Mouse (Mus musculus): ENCODE results near the gene Tecrl.

The Tecrl gene

GRCm38 (mm10) chr5:83354846-83355561 lies at the start of gene Tecrl:
TSS of gene Tecrl (minus strand) at chr5:83355195.
- DNase-seq (ENCODE audit: low spot score in 2 of 2): no peak

DNA sequence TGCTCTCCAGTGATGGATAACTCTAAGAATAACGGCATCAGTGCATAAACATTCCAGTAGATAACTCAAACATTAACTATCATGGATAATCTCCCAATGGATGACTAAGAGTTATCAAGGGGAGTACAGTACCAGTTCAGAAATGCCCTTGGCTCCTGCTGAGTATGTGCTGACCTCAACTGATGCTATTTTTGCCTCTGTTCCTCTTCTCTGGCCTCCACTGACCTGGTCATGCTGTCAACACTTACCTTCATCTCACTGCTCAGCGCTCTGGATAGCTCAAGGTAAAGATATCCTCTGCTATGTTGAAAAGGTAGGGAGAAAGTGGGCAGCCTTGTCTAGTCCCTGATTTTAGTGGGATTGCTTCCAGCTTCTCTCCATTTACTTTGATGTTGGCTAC lies 30.0 kb upstream of the Tecrl start:
- DNase-seq (ENCODE audit: low spot score in 2 of 2): no peak

DNA sequence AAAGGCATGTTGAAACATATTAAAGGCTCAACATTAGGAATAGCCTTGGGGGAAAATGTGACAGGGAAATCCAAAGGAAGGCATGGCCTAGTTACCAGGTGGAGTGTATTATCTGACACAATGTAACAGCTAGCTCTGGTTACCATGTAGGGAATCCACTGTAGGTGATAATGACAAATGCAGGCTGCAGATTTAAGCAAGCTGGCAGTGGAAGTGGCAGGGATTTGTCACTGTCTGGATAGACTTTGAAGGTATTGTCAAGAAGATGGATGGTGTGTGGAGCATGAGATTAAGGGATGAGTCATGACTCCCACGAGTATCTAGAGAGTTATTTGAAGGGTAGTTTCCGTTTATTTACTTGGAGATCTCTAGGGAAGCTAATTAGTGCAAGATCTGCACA lies 3.4 kb downstream of the Tecrl start:
- no peak for DNase-seq (ENCODE audit: low spot score in 2 of 2)

DNA sequence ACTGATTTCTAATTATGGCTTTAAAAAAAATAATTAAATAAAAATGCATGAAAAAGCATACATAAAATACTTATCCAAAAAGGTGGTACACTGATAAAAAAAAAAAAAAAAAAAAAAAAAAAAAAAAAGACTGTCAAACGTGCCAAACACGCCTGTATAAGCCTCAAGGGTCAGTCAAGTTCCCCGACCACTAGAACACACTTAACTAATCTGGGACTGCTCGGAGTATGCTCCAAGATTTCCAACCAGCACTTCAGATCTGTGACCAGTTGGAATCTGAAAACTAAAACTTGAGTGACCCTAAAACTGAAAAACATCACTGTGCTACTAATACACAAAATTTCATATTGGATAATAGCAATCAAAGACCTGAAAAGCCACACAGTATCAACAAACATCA lies 15.9 kb downstream of the Tecrl start:
- no peak for DNase-seq (ENCODE audit: low spot score in 2 of 2)

DNA sequence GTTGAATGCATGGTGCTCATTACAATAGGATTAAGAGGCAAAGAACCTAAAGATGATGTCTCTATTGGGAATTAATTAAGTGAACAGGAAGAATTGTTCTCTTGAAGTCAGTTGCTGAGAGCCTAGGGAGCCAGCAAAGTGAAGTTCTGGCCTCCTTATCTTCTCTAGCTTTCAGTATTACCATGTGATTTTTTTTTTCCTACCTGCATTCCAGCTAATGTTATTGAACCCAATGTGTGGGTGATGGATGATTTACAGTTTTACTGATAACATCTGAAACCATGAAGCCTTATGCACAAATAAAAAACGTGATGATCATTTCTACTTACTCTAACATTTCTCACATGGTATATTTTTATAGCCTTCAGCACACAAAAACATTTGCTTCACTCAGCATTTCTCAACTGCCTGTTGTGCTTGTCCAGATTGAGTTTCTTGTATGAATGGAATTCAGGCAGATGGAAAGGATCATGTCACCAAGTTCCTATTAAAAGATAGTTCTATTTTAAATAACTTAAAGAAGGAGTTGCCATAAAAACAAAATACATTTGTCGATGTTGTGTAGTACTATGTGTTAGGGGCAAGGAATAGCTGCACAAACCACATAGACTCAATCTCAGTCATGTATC lies 87.7 kb downstream of the Tecrl start:
- DNase-seq (ENCODE audit: low spot score in 2 of 2): no peak

DNA sequence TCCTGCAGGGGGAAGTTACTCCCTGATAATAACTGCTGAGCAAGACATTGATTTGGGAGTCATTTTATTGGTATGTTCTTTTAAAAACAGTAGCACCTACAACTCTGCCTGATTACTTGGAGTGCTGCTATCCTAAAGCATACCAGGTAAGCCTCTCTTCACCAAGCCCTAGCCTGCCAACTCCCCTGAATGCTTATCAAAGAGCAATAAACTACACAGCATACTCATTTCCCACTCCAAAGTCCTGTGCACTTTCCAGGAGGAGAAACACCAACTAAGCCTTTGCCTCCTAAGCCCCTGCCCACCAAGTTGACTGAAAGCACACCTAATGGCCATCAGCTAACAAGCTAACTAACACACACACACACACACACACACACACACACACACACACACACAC lies 94.9 kb downstream of the Tecrl start:
- no peak for DNase-seq (ENCODE audit: low spot score in 2 of 2)

GRCm38 (mm10) chr5:83254141-83254540 lies 100.9 kb downstream of the Tecrl start:
- DNase-seq (ENCODE audit: low spot score in 2 of 2): no peak

- no peak for DNase-seq (ENCODE audit: low spot score in 2 of 2)
These were observed 116.0 kb downstream of the Tecrl start for GRCm38 (mm10) chr5:83238848-83239452.

Data from frontal cortex, postnatal 14 days (tissue).